Mouse (Mus musculus) thymus, adult 2 months (tissue): ENCODE measurements at regions not wholly inside any gene's neighbourhood (a gene's known extent, or its start where the extent isn't known, plus 50 kb on each side); places are given as distances from the start of the nearest gene placed in this dataset.
A peak's percentile ranks its signal among the peaks of the same experiment; 100 is the strongest.

Experiments
- DNase-seq: peaks from one replicate; pipeline ENCODE4 v3.0.0; 2021
- H3K27ac ChIP-seq: fragments of 200-500 bp; 2 replicates; pipeline ENCODE4 v1.5.1; 2012; ENCODE audit warnings: low read length, control low read depth; ENCODE audit not compliant: control insufficient read depth, insufficient read depth
- H3K27me3 ChIP-seq: fragments of 200-500 bp; 2 replicates; pipeline ENCODE4 v1.6.1; 2012; ENCODE audit warnings: mild to moderate bottlenecking, low read length, moderate library complexity, mixed read lengths; ENCODE audit not compliant: control insufficient read depth, insufficient read depth
- H3K36me3 ChIP-seq: fragments of 200-500 bp; 2 replicates; pipeline ENCODE4 v1.6.1; 2012; ENCODE audit warnings: mild to moderate bottlenecking, low read length, moderate library complexity; ENCODE audit not compliant: control insufficient read depth, insufficient read depth
- H3K4me1 ChIP-seq: fragments of 200-500 bp; replicated peaks from 2 replicates; pipeline ENCODE4 v1.6.1; 2012; ENCODE audit warnings: low read length; ENCODE audit not compliant: control insufficient read depth, insufficient read depth
- H3K4me3 ChIP-seq: fragments of 200-500 bp; 2 replicates; pipeline ENCODE4 v1.5.1; 2012; ENCODE audit warnings: mild to moderate bottlenecking, low read length, control low read depth, moderate library complexity; ENCODE audit not compliant: control insufficient read depth, insufficient read depth
- CTCF ChIP-seq: fragments of 200-500 bp; IDR thresholded peaks from 2 replicates; pipeline ENCODE4 v1.5.1; 2012; ENCODE audit warnings: mild to moderate bottlenecking, control low read depth, low read length, moderate library complexity, borderline replicate concordance; ENCODE audit not compliant: control insufficient read depth, poor library complexity, insufficient read depth; ENCODE audit errors: extremely low read depth
- POLR2A ChIP-seq: fragments of 200-500 bp; IDR thresholded peaks from 2 replicates; pipeline ENCODE4 v1.6.1; 2012; ENCODE audit warnings: mild to moderate bottlenecking, low read length, control low read depth, moderate library complexity; ENCODE audit not compliant: control insufficient read depth, poor library complexity, insufficient read depth; ENCODE audit errors: extremely low read depth
- WGBS: fragments of 180-500 bp; shearing (Covaris S2); methylation state at CpG from one replicate; pipeline ENCODE4 v1.1.7; 2018; 5-methylcytosine and 5-hydroxymethylcytosine counted together

- no peak overlapping the region for H3K4me3 ChIP-seq
- H3K4me1 ChIP-seq = no peaks in the 10 kb centered on the region
- no peaks in the 10 kb centered on the region for H3K27me3 ChIP-seq
- no peak for DNase-seq
- no peak for TF ChIP-seq POLR2A
- no peak for TF ChIP-seq CTCF
- 100% methylated on average over 2 of the region's 2 CpGs for WGBS
- no peak overlapping the region for H3K27ac ChIP-seq
- H3K36me3 ChIP-seq = no peaks in the 10 kb centered on the region
These were observed 210.4 kb upstream of the Thbs1 start for GRCm38 (mm10) chr2:117901311-117901710.

GRCm38 (mm10) chr2:117902837-117903236 lies 208.8 kb upstream of the Thbs1 start:
- no peak for TF ChIP-seq CTCF
- TF ChIP-seq POLR2A = no peak
- WGBS = 86% methylated on average over 5 of the region's 5 CpGs

GRCm38 (mm10) chr2:117903705-117904104 lies 208.0 kb upstream of the Thbs1 start:
- H3K36me3 ChIP-seq = no peaks in the 10 kb centered on the region
- no peak for DNase-seq
- no peaks in the 10 kb centered on the region for H3K27me3 ChIP-seq
- TF ChIP-seq CTCF = no peak
- no peak for TF ChIP-seq POLR2A
- no peak overlapping the region for H3K4me3 ChIP-seq
- 84% methylated on average over 2 of the region's 2 CpGs for WGBS
- no peaks in the 10 kb centered on the region for H3K4me1 ChIP-seq
- no peak overlapping the region for H3K27ac ChIP-seq

More at GRCm38 (mm10) chr2:117902837-117903236, 208.8 kb upstream of the Thbs1 start:
- Histone ChIP-seq H3K36me3 (no peaks in the 10 kb centered on the region), H3K27me3 (no peaks in the 10 kb centered on the region), H3K4me3 (no peak overlapping the region), H3K27ac (no peak overlapping the region), H3K4me1 (no peaks in the 10 kb centered on the region)
- no peak for DNase-seq

GRCm38 (mm10) chr2:117906509-117906908 lies 205.2 kb upstream of the Thbs1 start:
- WGBS = 91% methylated on average over 2 of the region's 2 CpGs
- DNase-seq = no peak
- H3K4me3 ChIP-seq = no peak overlapping the region
- TF ChIP-seq CTCF = no peak
- no peak for TF ChIP-seq POLR2A
- H3K27ac ChIP-seq = no peak overlapping the region
- no peaks in the 10 kb centered on the region for H3K27me3 ChIP-seq
- no peaks in the 10 kb centered on the region for H3K4me1 ChIP-seq
- H3K36me3 ChIP-seq = no peaks in the 10 kb centered on the region

- TF ChIP-seq CTCF (no peak), POLR2A (no peak)
- Histone ChIP-seq H3K27ac (no peak overlapping the region), H3K4me3 (no peak overlapping the region), H3K36me3 (no peaks in the 10 kb centered on the region), H3K27me3 (no peaks in the 10 kb centered on the region), H3K4me1 (no peaks in the 10 kb centered on the region)
- 74% methylated on average over 1 of the region's 1 CpGs for WGBS
- no peak for DNase-seq
These were observed 200.9 kb upstream of the Thbs1 start for GRCm38 (mm10) chr2:117910781-117911180.

GRCm38 (mm10) chr2:117912722-117913121 lies 199.0 kb upstream of the Thbs1 start:
- DNase-seq = no peak
- no peaks in the 10 kb centered on the region for H3K27me3 ChIP-seq
- 20% methylated on average over 2 of the region's 2 CpGs for WGBS
- H3K27ac ChIP-seq = no peak overlapping the region
- no peaks in the 10 kb centered on the region for H3K36me3 ChIP-seq
- no peak overlapping the region for H3K4me3 ChIP-seq
- TF ChIP-seq POLR2A = no peak
- TF ChIP-seq CTCF = no peak
- H3K4me1 ChIP-seq = no peaks in the 10 kb centered on the region

GRCm38 (mm10) chr2:117913846-117914245 lies 197.8 kb upstream of the Thbs1 start:
- 75% methylated on average over 4 of the region's 4 CpGs for WGBS
- peak; percentile 16 for DNase-seq
- no peak overlapping the region for H3K4me3 ChIP-seq
- no peaks in the 10 kb centered on the region for H3K4me1 ChIP-seq
- no peaks in the 10 kb centered on the region for H3K27me3 ChIP-seq
- H3K27ac ChIP-seq = no peak overlapping the region
- H3K36me3 ChIP-seq = no peaks in the 10 kb centered on the region
- no peak for TF ChIP-seq CTCF
- no peak for TF ChIP-seq POLR2A
